Mouse (Mus musculus) neural tube, embryonic 11.5 days (tissue): ENCODE data around the gene L3mbtl4. TPM values are rescaled to one million over a fixed set of nuclear protein-coding genes. Genes with fewer than 3 reads are reported as not detected.
"Not testable (repeated sequence)": the region's sequence is repeated elsewhere in the genome, so short reads cannot be mapped to it uniquely, and the experiment has no call there.

Experiments used
- ATAC-seq: fragments of 200-750 bp; cut with Nextera tagmentation; 2 replicates; pipeline ENCODE4 v1.8.0; 2017; ENCODE audit warnings: moderate number of reproducible peaks, mild to moderate bottlenecking, moderate TSS enrichment, moderate library complexity; ENCODE audit not compliant: insufficient read depth, low FRiP score, low TSS enrichment
- DNase-seq: peaks from one replicate; pipeline ENCODE4 v3.0.0-alpha.2; 2015; ENCODE audit warnings: low spot score
- H3K27ac ChIP-seq: fragments of 300-500 bp; sonication (generic); 2 replicates; pipeline ENCODE4 v1.5.1; 2014; ENCODE audit warnings: low read depth, mild to moderate bottlenecking, low read length
- H3K27me3 ChIP-seq: fragments of 300-500 bp; sonication (generic); 2 replicates; pipeline ENCODE4 v1.6.1; 2014; ENCODE audit warnings: mild to moderate bottlenecking, low read length, mixed read lengths; ENCODE audit not compliant: control insufficient read depth, insufficient read depth
- H3K36me3 ChIP-seq: fragments of 300-500 bp; sonication (generic); 2 replicates; pipeline ENCODE4 v1.6.1; 2014; ENCODE audit warnings: mild to moderate bottlenecking, low read length, moderate library complexity, mixed read lengths; ENCODE audit not compliant: control insufficient read depth, insufficient read depth
- H3K4me1 ChIP-seq: fragments of 300-500 bp; sonication (generic); 2 replicates; pipeline ENCODE4 v1.6.1; 2014; ENCODE audit warnings: low read length, mixed read lengths; ENCODE audit not compliant: control insufficient read depth, insufficient read depth
- H3K4me2 ChIP-seq: fragments of 300-500 bp; sonication (generic); 2 replicates; pipeline ENCODE4 v1.6.1; 2014; ENCODE audit warnings: low read depth, mild to moderate bottlenecking, moderate library complexity
- H3K4me3 ChIP-seq: fragments of 300-500 bp; sonication (generic); 2 replicates; pipeline ENCODE4 v1.5.1; 2014; ENCODE audit warnings: low read depth, low read length
- H3K9ac ChIP-seq: fragments of 300-500 bp; sonication (generic); 2 replicates; pipeline ENCODE4 v1.6.1; 2014; ENCODE audit warnings: mild to moderate bottlenecking, low read length
- H3K9me3 ChIP-seq: fragments of 300-500 bp; sonication (generic); 2 replicates; pipeline ENCODE4 v1.6.1; 2016; ENCODE audit warnings: low read length; ENCODE audit not compliant: control insufficient read depth
- WGBS: fragments of 180-500 bp; shearing (Covaris S2); extraction: QIAGEN DNeasy Blood & Tissue Kit; methylation state at CpG from one replicate; pipeline ENCODE4 v1.1.7; 2014; 5-methylcytosine and 5-hydroxymethylcytosine counted together
- polyA plus RNA-seq: library from polyadenylated mRNA; unstranded; fragments of >200 nt; fragmentation: Nextera tagmentation; extraction: Ambion mirVana; gene quantifications from 2 replicates; pipeline ENCODE4 v1.2.1, GENCODE M21; 2014

The L3mbtl4 gene
- polyA plus RNA-seq, 1 experiment from 2014 or later: 0.25 TPM

DNA sequence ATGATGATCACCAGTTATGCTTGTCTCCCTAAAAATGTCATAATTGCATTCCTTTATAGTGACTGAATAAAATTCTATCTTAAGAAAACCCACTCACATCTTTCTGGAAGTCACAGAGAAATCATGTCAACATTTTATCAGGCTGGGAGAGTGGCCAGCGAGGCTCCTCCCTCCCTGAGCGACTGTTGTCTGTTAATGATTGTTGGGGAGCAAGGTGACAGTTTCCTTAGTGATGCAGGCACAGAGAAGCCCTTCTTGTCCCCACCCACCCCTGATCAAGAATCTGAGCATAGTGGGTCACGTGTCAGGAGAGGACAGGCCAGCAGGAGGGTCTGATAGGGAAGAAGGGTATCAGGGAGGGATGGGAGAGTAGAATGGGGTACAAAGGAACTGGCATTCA lies 59.8 kb downstream of the L3mbtl4 start:
- H3K9me3 ChIP-seq: no peaks in the 10 kb centered on the region
- no peak for ATAC-seq
- H3K4me3 ChIP-seq: no peak overlapping the region
- WGBS: 64% methylated on average over 3 of the region's 3 CpGs
- H3K27ac ChIP-seq: no peak overlapping the region
- no peak overlapping the region for H3K4me2 ChIP-seq
- H3K9ac ChIP-seq: no peak overlapping the region
- H3K27me3 ChIP-seq: no peaks in the 10 kb centered on the region
- H3K4me1 ChIP-seq: no peaks in the 10 kb centered on the region
- no peaks in the 10 kb centered on the region for H3K36me3 ChIP-seq
- DNase-seq: no peak

DNA sequence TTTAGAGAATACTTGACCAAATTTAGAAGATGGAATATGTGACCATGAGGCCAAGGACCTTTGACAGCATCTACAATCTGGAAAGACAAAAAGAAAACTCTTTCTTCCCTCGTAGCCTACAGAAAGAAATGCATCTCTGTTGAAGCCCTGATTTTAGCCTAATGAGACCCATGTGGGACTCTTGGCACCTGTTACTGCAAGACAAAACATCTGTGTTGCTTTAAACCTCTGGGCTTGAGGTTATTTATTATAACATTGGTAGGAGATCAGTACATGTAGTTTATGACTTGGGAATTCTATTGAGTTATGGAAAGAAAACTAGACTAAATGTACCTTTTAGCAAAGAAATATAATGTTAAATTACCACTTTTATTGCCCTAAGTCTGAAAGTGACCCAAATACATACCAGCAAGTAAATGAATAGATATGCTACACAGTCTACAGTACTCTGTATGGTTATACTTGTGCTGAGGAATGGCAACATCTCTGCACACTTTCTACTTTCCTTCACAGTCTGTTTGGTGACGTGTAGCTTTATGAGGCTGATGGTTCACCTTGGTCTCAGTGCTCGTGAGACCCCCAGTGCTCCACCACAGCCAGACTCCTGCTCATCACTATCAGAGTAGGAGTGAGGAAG lies 65.4 kb downstream of the L3mbtl4 start:
- no peak for DNase-seq
- H3K4me2 ChIP-seq: no peak overlapping the region
- no peaks in the 10 kb centered on the region for H3K36me3 ChIP-seq
- ATAC-seq: no peak
- H3K9ac ChIP-seq: no peak overlapping the region
- no peak overlapping the region for H3K27ac ChIP-seq
- no peaks in the 10 kb centered on the region for H3K4me1 ChIP-seq
- H3K9me3 ChIP-seq: no peaks in the 10 kb centered on the region
- no peaks in the 10 kb centered on the region for H3K27me3 ChIP-seq
- H3K4me3 ChIP-seq: no peak overlapping the region
- 74% methylated on average over 3 of the region's 3 CpGs for WGBS

DNA sequence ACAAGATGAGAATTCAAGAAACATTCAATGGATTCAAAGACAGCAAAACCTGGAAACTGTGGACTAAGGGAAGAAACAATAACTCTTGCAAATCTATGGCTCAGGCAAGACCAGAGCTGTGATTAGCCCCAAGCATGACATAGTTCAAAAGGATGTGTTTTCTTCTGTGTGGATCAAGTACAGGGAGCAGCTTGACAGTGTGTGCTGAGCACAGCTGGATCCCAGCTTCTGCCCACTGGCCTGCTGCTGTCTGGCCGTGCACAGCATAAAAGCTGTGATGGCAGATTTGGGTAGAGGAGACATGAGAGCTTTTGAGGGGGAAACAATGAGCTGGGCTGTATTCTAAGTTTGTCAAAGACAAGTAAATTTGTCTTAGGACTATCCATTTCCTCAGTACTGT lies 84.1 kb downstream of the L3mbtl4 start:
- Histone ChIP-seq H3K27me3 (no peaks in the 10 kb centered on the region), H3K9me3 (no peaks in the 10 kb centered on the region), H3K4me3 (no peak overlapping the region), H3K4me2 (no peak overlapping the region), H3K9ac (no peak overlapping the region), H3K36me3 (no peaks in the 10 kb centered on the region), H3K4me1 (no peaks in the 10 kb centered on the region), H3K27ac (no peak overlapping the region)
- DNase-seq (no peak), ATAC-seq (no peak)
- 43% methylated on average over 1 of the region's 1 CpGs for WGBS

DNA sequence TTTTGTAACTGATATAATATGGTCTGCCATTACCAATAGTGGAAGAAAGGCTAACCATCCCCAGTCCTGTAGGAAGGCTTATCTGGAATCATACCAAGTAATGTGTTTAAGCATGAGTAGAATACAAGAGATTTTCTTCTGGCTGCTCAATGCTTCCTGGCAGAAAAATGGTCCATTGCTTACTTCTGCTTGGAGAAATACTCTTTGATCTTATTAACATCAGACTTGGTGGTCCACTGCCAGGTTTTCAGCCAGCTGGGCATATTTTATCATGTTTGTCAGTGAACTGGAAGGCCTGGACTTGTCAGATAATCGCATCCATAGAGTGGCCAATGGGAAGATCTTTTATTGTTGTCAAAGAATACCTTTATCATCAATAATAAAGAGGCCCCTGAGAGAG lies 97.5 kb downstream of the L3mbtl4 start:
- H3K9ac ChIP-seq: no peak overlapping the region
- no peak overlapping the region for H3K4me3 ChIP-seq
- no peak for DNase-seq
- WGBS: 90% methylated on average over 1 of the region's 1 CpGs
- no peak overlapping the region for H3K4me2 ChIP-seq
- H3K9me3 ChIP-seq: no peaks in the 10 kb centered on the region
- ATAC-seq: no peak
- H3K36me3 ChIP-seq: no peaks in the 10 kb centered on the region
- H3K4me1 ChIP-seq: no peaks in the 10 kb centered on the region
- H3K27me3 ChIP-seq: no peaks in the 10 kb centered on the region
- H3K27ac ChIP-seq: no peak overlapping the region

DNA sequence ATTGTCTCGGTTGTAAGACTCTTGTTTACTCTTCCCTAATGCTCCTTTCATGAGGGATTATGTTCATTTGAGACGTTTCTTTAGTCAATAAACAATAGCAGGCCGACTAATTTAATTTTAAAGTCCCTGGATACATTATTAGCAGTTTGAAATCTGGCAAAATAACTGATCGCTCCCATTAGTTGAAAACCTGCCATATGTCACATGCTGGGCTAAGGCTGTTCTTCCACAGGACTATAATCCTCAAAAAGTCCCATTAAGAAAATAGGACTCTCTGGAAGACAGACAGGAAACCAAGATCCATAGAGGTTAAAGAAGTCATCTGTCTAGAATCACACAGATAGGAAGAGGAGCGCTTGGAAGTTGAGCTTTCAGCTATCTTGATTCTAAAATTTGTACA lies 114.9 kb downstream of the L3mbtl4 start:
- Histone ChIP-seq H3K36me3 (no peaks in the 10 kb centered on the region), H3K27me3 (no peaks in the 10 kb centered on the region), H3K4me2 (no peak overlapping the region), H3K4me1 (no peaks in the 10 kb centered on the region), H3K9ac (no peak overlapping the region), H3K4me3 (no peak overlapping the region), H3K9me3 (no peaks in the 10 kb centered on the region), H3K27ac (no peak overlapping the region)
- 79% methylated on average over 5 of the region's 5 CpGs for WGBS
- no peak for DNase-seq
- ATAC-seq: no peak

DNA sequence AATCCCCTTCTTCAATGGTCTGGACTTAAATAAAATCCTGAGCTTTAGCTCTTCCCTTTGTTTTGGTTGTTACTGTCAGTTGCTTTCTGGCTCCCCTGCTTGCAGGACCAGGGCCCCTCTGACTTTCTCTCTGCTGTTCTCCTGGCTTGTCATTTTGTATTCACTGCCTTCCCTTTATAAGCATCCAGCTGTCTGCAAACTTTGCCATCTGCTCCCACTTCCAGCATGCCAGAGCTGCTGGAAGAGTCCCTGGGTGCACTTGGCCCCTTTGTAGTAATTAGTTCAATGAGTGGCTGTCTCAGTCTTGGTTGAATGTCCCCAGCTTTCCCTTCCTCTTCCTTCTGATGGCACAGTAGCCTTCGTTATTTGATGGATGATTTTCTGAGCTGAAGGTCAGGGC lies 132.4 kb downstream of the L3mbtl4 start:
- H3K36me3 ChIP-seq: no peaks in the 10 kb centered on the region
- no peaks in the 10 kb centered on the region for H3K27me3 ChIP-seq
- DNase-seq: no peak
- H3K9ac ChIP-seq: no peak overlapping the region
- H3K27ac ChIP-seq: no peak overlapping the region
- no peaks in the 10 kb centered on the region for H3K4me1 ChIP-seq
- no peak overlapping the region for H3K4me3 ChIP-seq
- 84% methylated on average over 1 of the region's 1 CpGs for WGBS
- ATAC-seq: no peak
- H3K9me3 ChIP-seq: no peaks in the 10 kb centered on the region
- no peak overlapping the region for H3K4me2 ChIP-seq

DNA sequence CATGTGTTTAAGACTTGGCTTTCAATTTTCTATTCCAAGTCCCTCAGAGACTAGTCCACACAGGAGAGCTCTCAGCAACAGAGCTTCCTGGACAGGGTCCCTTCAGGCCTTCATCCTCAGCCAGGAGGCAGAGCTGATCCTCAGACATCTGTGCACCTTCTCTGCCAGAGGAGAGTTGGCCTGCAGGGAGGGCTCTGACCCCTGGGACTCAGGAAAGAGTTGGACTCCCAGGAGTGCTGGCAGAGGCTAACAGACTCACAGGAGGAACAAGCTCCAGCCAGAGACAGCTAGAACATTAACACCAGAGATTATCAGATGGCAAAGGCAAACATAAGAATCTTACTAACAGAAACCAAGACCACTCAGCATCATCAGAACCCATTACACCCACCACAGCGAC lies 133.5 kb downstream of the L3mbtl4 start:
- H3K27me3 ChIP-seq, ATAC-seq, H3K9ac ChIP-seq, H3K27ac ChIP-seq, DNase-seq, H3K4me3 ChIP-seq, H3K4me2 ChIP-seq, H3K9me3 ChIP-seq, H3K4me1 ChIP-seq, H3K36me3 ChIP-seq: not testable (repeated sequence)
- 78% methylated on average over 1 of the region's 1 CpGs for WGBS

DNA sequence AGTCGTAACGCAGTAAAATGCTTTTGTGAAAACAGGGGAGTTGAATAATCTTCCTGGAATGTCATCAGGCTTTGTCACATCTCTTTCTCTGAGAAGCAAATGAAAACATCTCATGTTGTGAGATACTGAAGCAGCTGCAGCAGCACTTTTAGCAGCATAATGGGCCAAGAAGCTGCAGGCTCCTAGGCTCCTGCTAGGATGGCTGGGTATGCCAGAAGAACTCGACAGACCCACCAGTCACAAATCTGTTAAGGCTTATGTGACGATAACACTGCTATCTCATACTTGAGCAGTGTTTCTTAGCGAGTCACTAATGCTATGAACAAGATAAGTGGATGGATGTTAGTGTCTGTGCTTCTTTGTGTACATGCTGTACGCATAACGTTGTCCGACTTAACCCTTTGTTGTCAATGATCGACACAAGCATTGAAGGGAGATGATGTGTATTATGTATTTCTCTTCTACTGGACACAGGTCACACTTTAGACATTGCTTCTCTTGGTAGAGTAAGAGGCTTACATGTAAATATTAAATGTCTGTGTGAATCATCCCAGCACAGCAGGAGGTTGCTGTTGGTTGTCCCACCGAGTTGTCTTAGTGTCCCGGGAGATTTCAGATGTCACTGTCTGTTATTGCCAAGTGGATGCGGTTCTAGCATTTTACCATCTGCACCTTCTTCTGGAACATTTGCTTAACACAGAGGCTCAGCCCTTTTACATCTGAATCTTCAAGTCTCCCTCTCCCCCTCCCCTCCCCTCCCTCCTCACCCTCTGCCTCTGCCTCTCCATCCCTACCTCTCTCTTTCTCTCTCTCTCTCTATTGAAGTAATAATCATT lies 149.3 kb downstream of the L3mbtl4 start:
- WGBS: 77% methylated on average over 12 of the region's 12 CpGs
- no peak for ATAC-seq
- no peak for DNase-seq
- H3K9ac ChIP-seq: no peak overlapping the region
- no peaks in the 10 kb centered on the region for H3K9me3 ChIP-seq
- no peaks in the 10 kb centered on the region for H3K27me3 ChIP-seq
- no peak overlapping the region for H3K4me3 ChIP-seq
- H3K4me1 ChIP-seq: no peaks in the 10 kb centered on the region
- no peaks in the 10 kb centered on the region for H3K36me3 ChIP-seq
- no peak overlapping the region for H3K4me2 ChIP-seq
- H3K27ac ChIP-seq: no peak overlapping the region

DNA sequence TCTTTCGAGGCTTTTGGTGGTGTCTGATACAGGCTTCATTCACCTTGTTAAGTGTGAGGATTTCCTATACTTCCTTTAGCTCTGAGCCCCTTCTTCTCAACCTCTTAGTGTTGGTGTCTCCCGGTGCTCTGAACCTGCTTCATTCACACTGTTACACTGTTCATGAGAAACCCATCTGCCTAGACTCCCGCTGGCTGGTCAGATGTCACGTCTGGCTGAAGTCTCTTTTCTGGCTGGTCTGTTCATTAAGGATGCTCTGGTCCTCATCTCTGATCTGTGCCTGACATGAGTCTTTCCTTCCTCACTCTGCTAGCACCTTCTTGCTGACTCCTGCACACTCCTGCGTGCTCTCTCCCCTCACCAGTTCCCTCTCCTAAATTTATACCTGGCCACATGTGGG lies 160.0 kb downstream of the L3mbtl4 start:
- H3K9me3 ChIP-seq: no peaks in the 10 kb centered on the region
- H3K36me3 ChIP-seq: no peaks in the 10 kb centered on the region
- no peak for DNase-seq
- no peak overlapping the region for H3K9ac ChIP-seq
- no peak overlapping the region for H3K27ac ChIP-seq
- H3K4me2 ChIP-seq: no peak overlapping the region
- no peak for ATAC-seq
- H3K27me3 ChIP-seq: no peaks in the 10 kb centered on the region
- 77% methylated on average over 5 of the region's 5 CpGs for WGBS
- H3K4me3 ChIP-seq: no peak overlapping the region
- H3K4me1 ChIP-seq: no peaks in the 10 kb centered on the region
